Mouse (Mus musculus) retina, adult 2 months (tissue): ENCODE data around the gene Tmem135.

Experiments used
- DNase-seq: peaks from one replicate; pipeline ENCODE4 v3.0.0-alpha.2; 2012; ENCODE audit warnings: low read depth, low spot score

The Tmem135 gene

GRCm38 (mm10) chr7:89182943-89183342 lies 221.1 kb downstream of the Tmem135 start:
- no peak for DNase-seq

DNA sequence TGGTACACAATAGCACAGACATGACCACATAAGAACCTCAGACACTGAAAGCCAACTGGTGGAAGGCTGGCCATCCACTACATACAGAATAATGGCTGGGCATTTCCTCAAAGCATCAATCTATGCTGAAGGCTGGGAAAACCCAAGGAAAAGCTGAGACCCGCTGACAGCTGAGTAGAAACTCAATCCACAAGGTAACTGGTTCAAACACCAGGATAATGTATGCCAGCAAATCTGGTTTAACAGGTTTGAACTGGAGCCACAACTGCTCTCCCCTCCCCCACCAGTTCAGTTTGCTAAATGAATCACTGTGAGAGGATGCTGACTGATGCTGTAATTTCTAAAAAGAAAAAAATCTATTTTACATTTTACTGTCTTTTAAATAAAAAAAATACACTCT lies 222.7 kb downstream of the Tmem135 start:
- DNase-seq: no peak

- DNase-seq: no peak
These were observed 225.4 kb downstream of the Tmem135 start for GRCm38 (mm10) chr7:89178601-89179000.

- DNase-seq: no peak
These were observed 226.1 kb downstream of the Tmem135 start for GRCm38 (mm10) chr7:89177926-89178325.

DNA sequence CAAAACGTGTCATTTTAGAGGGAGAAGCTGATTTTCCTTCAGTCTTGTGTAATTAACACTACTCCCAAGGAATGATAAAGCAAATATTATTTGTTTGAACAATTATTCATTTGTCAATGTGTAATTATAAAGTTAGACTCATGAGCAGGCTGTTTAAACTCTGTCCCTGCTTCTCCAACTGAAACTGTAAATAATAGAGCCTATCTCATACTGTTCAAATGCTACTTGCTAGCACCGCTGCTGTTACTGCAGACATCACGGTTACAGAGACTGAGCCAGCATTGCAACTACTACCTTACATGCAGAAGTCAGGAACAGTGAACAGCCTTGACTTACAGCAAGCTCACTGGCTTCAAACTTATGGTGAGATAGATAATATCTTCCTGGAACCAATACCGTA lies 229.6 kb downstream of the Tmem135 start:
- no peak for DNase-seq

GRCm38 (mm10) chr7:89173018-89173417 lies 231.0 kb downstream of the Tmem135 start:
- no peak for DNase-seq

GRCm38 (mm10) chr7:89171790-89172467 lies 232.1 kb downstream of the Tmem135 start:
- no peak for DNase-seq

- peak; percentile 61 for DNase-seq
These were observed 235.4 kb downstream of the Tmem135 start for GRCm38 (mm10) chr7:89168606-89169005.

- DNase-seq: no peak
These were observed 238.5 kb downstream of the Tmem135 start for GRCm38 (mm10) chr7:89165528-89165927.

DNA sequence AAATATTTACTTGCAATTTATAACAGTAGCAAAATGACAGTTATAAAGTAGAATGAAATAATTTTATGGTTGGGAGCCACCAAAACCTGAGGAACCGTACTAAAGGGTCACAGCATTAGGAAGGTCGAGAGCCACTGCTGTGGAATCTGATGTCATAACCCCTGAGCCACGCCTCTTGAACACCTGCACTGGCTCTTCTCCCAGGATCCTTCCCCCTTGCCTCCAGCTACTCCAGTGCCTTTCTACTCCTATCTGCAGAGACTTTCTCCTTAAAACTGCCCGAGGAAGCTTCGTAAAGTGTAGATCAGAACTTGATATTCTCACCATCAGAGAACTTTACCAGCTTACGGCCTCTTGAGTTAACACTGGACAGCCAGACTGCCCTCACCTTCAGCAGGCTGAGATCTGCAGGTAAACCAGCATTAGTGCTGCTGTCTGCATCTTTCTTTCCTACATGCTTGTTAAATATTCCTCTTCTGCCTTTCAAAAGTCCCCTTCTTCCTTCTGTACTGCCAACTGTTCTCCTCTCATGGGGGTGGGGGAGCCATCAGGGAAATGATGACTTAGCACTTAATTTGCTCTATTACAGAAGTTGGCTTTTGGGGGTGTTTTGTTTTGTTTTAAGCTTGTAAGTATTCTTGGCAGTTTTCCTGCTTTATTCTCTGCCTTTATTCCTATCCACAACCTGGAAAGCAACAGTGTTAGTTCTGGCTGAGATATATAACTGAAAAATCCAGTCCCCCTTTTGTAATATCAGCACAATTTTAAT lies 242.2 kb downstream of the Tmem135 start:
- DNase-seq: no peak

- no peak for DNase-seq
These were observed 246.7 kb downstream of the Tmem135 start for GRCm38 (mm10) chr7:89157356-89157755.

DNA sequence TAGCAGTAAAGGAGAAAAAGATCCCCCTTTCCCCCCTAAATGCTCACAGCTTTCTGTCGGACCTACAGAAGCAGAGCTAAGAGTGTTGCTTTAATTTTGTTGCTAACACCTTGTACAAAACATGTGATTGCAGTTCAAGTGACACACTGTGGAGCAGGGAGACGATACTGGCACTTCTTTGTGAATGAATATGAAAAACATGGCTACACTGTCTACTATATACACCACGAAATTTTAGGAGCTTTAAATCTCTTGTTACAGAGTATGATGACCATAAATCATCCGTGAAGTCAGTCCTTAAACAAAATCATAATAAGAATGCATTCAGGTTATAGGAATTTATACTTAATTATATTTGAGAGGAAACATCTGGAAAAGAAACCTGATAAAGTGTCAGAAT lies 247.4 kb downstream of the Tmem135 start:
- no peak for DNase-seq

DNA sequence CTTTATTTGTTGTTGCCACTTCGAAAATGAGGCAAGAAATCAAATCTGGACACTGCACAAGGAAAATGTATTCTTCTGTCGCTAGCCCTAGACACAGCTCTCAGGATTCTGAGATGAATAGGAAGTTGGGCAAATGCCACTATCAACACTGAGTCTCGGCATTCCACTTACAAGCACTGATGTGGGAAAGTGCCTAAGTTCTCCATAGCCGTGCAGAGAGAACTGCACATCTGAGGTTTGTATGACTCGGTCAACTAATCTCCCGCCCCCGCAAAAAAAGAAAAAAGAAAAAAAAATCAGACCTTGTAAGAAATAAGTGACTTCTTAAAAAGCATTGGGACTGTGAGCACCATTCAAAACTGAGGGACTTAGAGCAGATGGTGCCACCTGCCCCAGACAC lies 248.3 kb downstream of the Tmem135 start:
- DNase-seq: no peak

- DNase-seq: no peak
These were observed 248.8 kb downstream of the Tmem135 start for GRCm38 (mm10) chr7:89155223-89155622.

- DNase-seq: no peak
These were observed 252.7 kb downstream of the Tmem135 start for GRCm38 (mm10) chr7:89151345-89151744.

DNA sequence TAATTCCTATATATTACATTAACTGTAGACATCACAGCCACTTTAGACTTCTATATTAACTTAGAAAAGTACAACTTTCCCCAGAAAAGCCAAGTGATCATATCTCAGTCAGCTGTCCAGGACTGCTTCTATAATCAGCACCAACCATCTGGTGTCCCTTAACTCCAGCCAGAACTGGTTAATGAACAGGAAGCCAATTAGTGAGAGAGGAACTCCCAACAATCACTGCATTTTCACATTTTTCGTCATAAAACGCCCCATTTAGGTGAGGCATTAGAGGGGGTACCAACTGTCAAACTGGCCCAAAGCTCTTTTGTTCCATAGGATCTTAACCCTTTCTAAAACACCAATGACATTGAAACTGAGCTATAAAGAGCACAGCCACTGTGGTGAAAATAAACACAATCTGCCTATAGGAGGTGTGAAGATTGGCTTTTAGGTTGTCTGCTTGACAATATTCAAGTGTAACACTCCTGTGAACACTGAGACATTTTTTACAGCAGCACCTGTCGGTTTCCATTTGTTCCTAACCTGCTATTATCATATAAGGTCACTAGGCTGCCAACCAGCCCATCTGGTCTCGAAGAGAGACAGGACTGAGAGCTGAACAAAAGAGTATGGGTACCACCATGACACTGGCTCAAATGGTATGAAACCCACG lies 263.3 kb downstream of the Tmem135 start:
- DNase-seq: no peak

DNA sequence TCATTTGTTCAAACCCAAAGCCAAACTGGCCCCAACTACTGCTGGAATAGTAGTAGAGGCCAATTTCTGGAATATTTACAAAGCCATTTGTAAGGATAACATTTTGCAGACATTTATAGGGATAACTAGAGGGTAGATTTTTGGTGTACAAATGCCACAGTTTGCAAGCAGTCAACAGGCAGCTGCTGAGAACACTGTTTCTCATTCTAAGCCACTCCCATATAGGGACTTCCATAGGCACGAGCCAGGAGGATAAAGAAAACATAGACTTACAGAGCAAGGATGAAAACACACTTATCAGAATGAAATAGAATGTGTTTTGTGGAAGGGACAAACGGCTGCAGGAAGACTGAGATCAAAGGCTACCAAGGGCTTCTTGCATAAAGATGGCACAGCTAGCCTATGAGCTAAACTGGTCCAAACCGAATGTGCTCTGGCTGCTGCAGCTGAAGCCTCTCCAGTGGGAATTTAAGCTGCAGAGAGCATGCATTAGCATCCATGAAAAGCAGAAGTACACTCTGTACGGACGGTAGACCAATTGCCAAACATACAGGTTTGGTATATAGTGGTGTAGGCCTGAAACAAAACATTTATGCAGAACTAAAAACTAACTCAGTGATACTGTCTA lies 269.0 kb downstream of the Tmem135 start:
- DNase-seq: no peak

DNA sequence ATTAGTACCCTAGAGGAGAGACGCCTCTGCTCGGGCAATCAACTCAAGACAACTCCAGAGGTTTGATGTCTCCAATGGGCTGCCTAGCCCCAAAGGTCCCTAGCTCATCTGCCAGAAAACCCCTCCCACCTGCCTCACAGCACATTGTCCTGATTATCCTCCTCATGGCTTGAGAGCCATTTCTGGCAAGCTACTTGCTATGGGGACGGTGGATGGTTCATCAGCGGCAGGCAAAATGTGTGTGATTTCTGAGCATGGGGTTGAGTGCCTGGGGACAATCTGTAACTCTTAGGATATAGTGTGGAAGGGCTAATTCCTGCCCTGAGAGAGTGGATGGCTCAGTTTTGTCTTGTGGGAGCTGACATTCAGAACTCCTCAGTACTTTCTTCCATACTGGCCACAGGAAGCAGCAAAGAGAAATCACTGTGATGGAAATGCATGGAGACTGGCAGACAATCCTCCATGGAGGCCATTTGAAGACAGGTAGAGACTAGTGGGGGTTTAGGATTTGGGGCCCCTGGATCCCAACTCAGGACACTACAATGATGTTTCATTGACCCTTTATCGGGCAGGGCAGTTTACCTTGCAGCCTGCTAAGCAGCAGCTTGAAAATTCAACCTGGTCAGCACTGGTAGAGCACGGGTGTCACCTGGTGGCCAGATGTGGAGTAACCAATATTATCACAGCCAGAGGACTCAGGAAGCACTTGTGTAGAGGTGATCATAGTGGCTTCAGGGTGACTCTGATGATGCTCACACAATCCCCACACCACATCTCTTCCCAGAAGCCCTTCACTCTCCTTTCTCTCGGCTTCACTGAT lies 277.7 kb downstream of the Tmem135 start:
- peak; percentile 40 for DNase-seq

- DNase-seq: no peak
These were observed 287.8 kb downstream of the Tmem135 start for GRCm38 (mm10) chr7:89116261-89116664.

GRCm38 (mm10) chr7:89115633-89116032 lies 288.4 kb downstream of the Tmem135 start:
- no peak for DNase-seq

DNA sequence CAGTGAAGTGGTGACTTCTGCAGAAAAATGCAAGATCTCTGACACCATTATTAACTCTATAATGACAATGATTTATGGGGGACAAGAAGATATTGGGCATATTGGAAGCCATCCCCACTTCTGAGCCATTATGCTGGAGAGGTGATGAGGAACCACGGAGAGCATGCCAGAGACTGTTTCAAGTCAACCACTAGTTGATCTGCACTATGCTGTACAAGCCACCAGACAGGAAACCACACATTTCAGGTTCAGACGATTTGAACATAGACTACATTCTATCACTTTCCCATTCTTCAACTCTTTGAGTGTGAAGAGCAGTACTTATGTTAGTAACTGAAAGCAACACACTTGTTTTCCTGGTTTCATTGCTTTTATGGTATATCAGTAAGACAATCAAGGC lies 297.6 kb downstream of the Tmem135 start:
- DNase-seq: no peak
